Mouse (Mus musculus) heart, embryonic 13.5 days (tissue): ENCODE results near the gene Erf. TPM values are rescaled to one million over a fixed set of nuclear protein-coding genes. Genes with fewer than 3 reads are reported as not detected.
A peak's percentile ranks its signal among the peaks of the same experiment; 100 is the strongest.

ENCODE experiments used
- ATAC-seq: fragments of 200-750 bp; cut with Nextera tagmentation; 2 replicates; pipeline ENCODE4 v1.8.0; 2017; ENCODE audit warnings: moderate TSS enrichment; ENCODE audit not compliant: insufficient number of reproducible peaks, low FRiP score, low TSS enrichment; ENCODE audit errors: extremely low read depth
- H3K27ac ChIP-seq: fragments of 300-500 bp; sonication (generic); replicated peaks from 2 replicates; pipeline ENCODE4 v1.5.1; 2015; ENCODE audit warnings: moderate library complexity, mild to moderate bottlenecking, inconsistent platforms
- H3K27me3 ChIP-seq: fragments of 300-500 bp; sonication (generic); replicated peaks from 2 replicates; pipeline ENCODE4 v1.6.1; 2015; ENCODE audit warnings: mild to moderate bottlenecking, inconsistent platforms
- H3K36me3 ChIP-seq: fragments of 300-500 bp; sonication (generic); 2 replicates; pipeline ENCODE4 v1.6.1; 2015; ENCODE audit warnings: mild to moderate bottlenecking, inconsistent platforms
- H3K4me1 ChIP-seq: fragments of 300-500 bp; sonication (generic); 2 replicates; pipeline ENCODE4 v1.6.1; 2015; ENCODE audit warnings: inconsistent platforms
- H3K4me2 ChIP-seq: fragments of 300-500 bp; sonication (generic); 2 replicates; pipeline ENCODE4 v1.6.1; 2015; ENCODE audit warnings: inconsistent platforms, mild to moderate bottlenecking, moderate library complexity
- H3K4me3 ChIP-seq: fragments of 300-500 bp; sonication (generic); 2 replicates; pipeline ENCODE4 v1.5.1; 2015; ENCODE audit warnings: moderate library complexity, mild to moderate bottlenecking, inconsistent platforms
- H3K9ac ChIP-seq: fragments of 300-500 bp; sonication (generic); 2 replicates; pipeline ENCODE4 v1.6.1; 2015; ENCODE audit warnings: inconsistent platforms, mild to moderate bottlenecking, moderate library complexity
- H3K9me3 ChIP-seq: fragments of 300-500 bp; sonication (generic); 2 replicates; pipeline ENCODE4 v1.6.1; 2016; ENCODE audit warnings: inconsistent platforms
- WGBS: fragments of 180-500 bp; shearing (Covaris S2); methylation state at CpG from one replicate; pipeline ENCODE4 v1.1.7; 2015; ENCODE audit warnings: mixed read lengths; 5-methylcytosine and 5-hydroxymethylcytosine counted together
- polyA plus RNA-seq: library from polyadenylated mRNA; unstranded; fragments of >200 nt; fragmentation: Nextera tagmentation; extraction: Ambion mirVana; gene quantifications from 2 replicates; pipeline ENCODE4 v1.2.1, GENCODE M21; 2015

The Erf gene
- polyA plus RNA-seq, 1 experiment from 2014 or later = 11.2 TPM

- no peaks in the 10 kb centered on the region for H3K27me3 ChIP-seq
- peak overlapping the region; percentile 91 for H3K9ac ChIP-seq
- peaks cover 74% of the 10 kb centered on the region for H3K4me1 ChIP-seq
- H3K9me3 ChIP-seq = no peaks in the 10 kb centered on the region
- H3K4me2 ChIP-seq = peak overlapping the region; percentile 92
- peak overlapping the region; percentile 69 for H3K4me3 ChIP-seq
- WGBS = under 1% methylated on average over 6 of the region's 6 CpGs
- ATAC-seq = peak; percentile 10
- peak overlapping the region; percentile 100 for H3K27ac ChIP-seq
- H3K36me3 ChIP-seq = peaks cover 9% of the 10 kb centered on the region
These were observed 29.6 kb upstream of the Erf start for GRCm38 (mm10) chr7:25279861-25280791.

DNA sequence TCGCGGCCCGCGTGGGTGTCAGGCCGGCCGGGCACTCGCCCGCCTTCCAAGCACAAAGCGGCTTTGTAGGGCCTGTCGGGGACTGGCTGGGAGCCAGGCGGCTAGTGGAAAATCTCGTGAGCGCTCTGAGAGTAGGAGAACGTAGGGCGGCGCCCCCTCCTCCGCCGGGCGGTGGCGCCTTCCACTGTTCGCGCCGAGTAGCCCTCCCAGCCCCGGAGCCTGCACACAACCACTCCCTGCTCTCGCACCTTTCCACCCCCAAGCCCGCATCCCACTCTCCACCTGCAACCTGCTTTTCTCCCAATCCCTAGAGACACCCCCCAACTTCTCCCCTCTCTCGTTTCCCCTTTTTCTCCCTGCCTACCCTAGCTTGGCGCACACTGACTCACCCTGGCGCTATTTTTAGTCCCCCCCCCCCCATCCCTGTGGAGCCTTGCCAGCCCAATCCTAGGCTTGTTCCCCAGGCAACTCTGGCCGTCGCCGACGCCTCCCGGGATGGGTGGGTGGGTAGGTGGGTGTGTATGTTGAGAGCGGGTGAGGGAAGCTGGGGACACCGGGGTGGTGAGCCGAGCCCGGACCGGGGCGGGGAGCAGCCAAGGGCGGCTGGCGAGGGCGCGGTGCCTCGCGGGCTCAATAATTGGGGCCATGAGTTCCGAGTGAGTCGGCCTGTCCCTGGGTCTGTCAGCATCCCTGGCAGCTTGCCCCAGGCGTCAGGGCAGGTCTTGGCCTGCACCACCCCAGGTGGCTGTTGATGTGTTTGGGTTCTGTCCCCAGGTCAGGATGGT is 28.7 kb upstream of the Erf start:
- Histone ChIP-seq H3K9me3 (no peaks in the 10 kb centered on the region), H3K27ac (peak overlapping the region; percentile 100), H3K4me1 (peaks cover 74% of the 10 kb centered on the region), H3K4me3 (peak overlapping the region; percentile 69), H3K4me2 (peak overlapping the region; percentile 92), H3K9ac (peak overlapping the region; percentile 91), H3K36me3 (peaks cover 9% of the 10 kb centered on the region), H3K27me3 (no peaks in the 10 kb centered on the region)
- peak; percentile 6; the same call in 1 of the 2 replicates for ATAC-seq
- WGBS = under 1% methylated on average over 42 of the region's 49 CpGs

DNA sequence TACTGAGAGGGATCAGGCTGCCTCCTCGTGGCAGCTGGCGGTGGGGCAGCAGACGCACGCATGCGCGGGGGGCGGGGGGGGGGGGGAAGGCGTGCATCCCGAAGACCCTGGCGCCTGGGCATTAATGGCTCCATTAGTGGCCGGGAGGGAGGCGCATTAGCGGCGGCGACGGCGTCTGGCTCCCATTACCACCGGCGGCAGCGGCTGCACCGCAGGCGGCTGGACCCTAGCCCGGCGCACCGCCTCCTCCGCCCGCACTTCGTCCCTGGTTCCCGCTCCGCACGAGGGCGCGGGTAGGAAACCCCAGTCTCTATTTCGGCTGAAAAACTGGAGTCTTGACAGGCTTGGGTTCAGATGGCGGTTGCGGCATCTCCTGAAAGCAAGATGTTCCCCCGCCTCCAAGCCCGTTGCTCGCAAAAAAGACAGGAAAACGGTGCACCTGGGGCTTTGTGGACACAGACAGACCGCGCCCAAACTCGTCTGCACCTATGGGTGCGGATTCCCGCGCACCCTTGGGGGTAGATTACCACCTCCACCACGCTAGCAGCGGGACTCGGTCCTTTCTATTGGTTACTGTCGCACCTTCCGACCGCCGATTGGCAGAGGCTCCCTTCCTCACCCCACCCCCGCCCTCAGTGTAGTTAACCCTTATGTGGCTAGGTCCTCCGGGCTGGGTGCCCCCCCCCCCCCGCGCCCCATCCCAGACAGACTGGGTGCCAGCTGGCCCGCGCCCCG is 27.9 kb upstream of the Erf start:
- Histone ChIP-seq H3K27me3 (no peaks in the 10 kb centered on the region), H3K27ac (peak overlapping the region; percentile 100), H3K4me2 (peak overlapping the region; percentile 92), H3K4me1 (peaks cover 74% of the 10 kb centered on the region), H3K9ac (peak overlapping the region; percentile 91), H3K4me3 (peak overlapping the region; percentile 69), H3K9me3 (no peaks in the 10 kb centered on the region), H3K36me3 (peaks cover 15% of the 10 kb centered on the region)
- 0 out of 2 replicates have a peak, but pooled peaks have one; percentile 3 for ATAC-seq
- WGBS = under 1% methylated on average over 50 of the region's 60 CpGs

GRCm38 (mm10) chr7:25277998-25278340 is 27.4 kb upstream of the Erf start:
- ATAC-seq = no peak
- 8% methylated on average over 4 of the region's 4 CpGs for WGBS

GRCm38 (mm10) chr7:25277405-25277804 is 26.8 kb upstream of the Erf start:
- H3K4me2 ChIP-seq = peak overlapping the region; percentile 92
- H3K27me3 ChIP-seq = no peaks in the 10 kb centered on the region
- 88% methylated on average over 4 of the region's 4 CpGs for WGBS
- H3K27ac ChIP-seq = peak overlapping the region; percentile 100
- peaks cover 26% of the 10 kb centered on the region for H3K36me3 ChIP-seq
- no peaks in the 10 kb centered on the region for H3K9me3 ChIP-seq
- H3K4me1 ChIP-seq = peaks cover 79% of the 10 kb centered on the region
- H3K9ac ChIP-seq = peak overlapping the region; percentile 91
- no peak for ATAC-seq
- peak overlapping the region; percentile 69 for H3K4me3 ChIP-seq

More at GRCm38 (mm10) chr7:25277998-25278340, 27.4 kb upstream of the Erf start:
- peaks cover 74% of the 10 kb centered on the region for H3K4me1 ChIP-seq
- H3K27me3 ChIP-seq = no peaks in the 10 kb centered on the region
- H3K9me3 ChIP-seq = no peaks in the 10 kb centered on the region
- peak overlapping the region; percentile 100 for H3K27ac ChIP-seq
- peaks cover 20% of the 10 kb centered on the region for H3K36me3 ChIP-seq
- peak overlapping the region; percentile 69 for H3K4me3 ChIP-seq
- peak overlapping the region; percentile 91 for H3K9ac ChIP-seq
- peak overlapping the region; percentile 92 for H3K4me2 ChIP-seq

- H3K4me1 ChIP-seq = peaks cover 76% of the 10 kb centered on the region
- no peaks in the 10 kb centered on the region for H3K27me3 ChIP-seq
- WGBS = 42% methylated on average over 9 of the region's 9 CpGs
- H3K9me3 ChIP-seq = no peaks in the 10 kb centered on the region
- peaks cover 42% of the 10 kb centered on the region for H3K36me3 ChIP-seq
- no peak for ATAC-seq
- peak overlapping the region; percentile 0; the same call in 1 of the 2 replicates for H3K4me3 ChIP-seq
- peak overlapping the region; percentile 43 for H3K4me2 ChIP-seq
- H3K27ac ChIP-seq = peak overlapping the region; percentile 100
- H3K9ac ChIP-seq = peak overlapping the region; percentile 91
These were observed 25.2 kb upstream of the Erf start for GRCm38 (mm10) chr7:25275555-25276298.

GRCm38 (mm10) chr7:25274996-25275395 is 24.4 kb upstream of the Erf start:
- Histone ChIP-seq H3K9ac (peak overlapping the region; percentile 91), H3K4me2 (no peak overlapping the region), H3K4me3 (no peak overlapping the region), H3K36me3 (peaks cover 46% of the 10 kb centered on the region), H3K9me3 (no peaks in the 10 kb centered on the region), H3K4me1 (peaks cover 76% of the 10 kb centered on the region), H3K27ac (peak overlapping the region; percentile 100), H3K27me3 (no peaks in the 10 kb centered on the region)
- no peak for ATAC-seq
- WGBS = 88% methylated on average over 3 of the region's 3 CpGs

DNA sequence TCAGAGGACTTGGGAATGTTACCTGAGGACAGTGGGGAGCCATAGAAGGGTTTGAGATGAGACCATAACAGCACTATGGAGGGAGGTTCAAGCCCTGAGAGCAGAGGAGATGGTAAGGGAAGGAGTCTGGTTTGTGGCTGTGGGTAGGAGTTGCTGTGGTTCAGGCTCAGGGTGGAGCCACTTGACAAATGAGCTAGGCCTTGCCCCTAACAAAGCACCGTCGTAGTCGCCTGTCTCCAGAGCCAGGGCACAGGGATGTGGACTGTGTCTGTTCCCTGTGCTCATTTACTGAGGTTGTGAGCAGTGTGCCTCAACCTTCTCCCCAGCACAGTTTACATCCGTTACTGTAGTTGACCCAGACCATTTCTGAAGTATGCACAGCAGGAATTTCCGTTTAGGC is 24.0 kb upstream of the Erf start:
- no peaks in the 10 kb centered on the region for H3K9me3 ChIP-seq
- peaks cover 76% of the 10 kb centered on the region for H3K4me1 ChIP-seq
- no peak for ATAC-seq
- H3K36me3 ChIP-seq = peaks cover 46% of the 10 kb centered on the region
- H3K4me2 ChIP-seq = no peak overlapping the region
- peak overlapping the region; percentile 91 for H3K9ac ChIP-seq
- no peaks in the 10 kb centered on the region for H3K27me3 ChIP-seq
- no peak overlapping the region for H3K4me3 ChIP-seq
- 53% methylated on average over 5 of the region's 5 CpGs for WGBS
- peak overlapping the region; percentile 100 for H3K27ac ChIP-seq

GRCm38 (mm10) chr7:25273259-25274241 is 23.0 kb upstream of the Erf start:
- WGBS = 76% methylated on average over 22 of the region's 22 CpGs
- H3K4me1 ChIP-seq = peaks cover 84% of the 10 kb centered on the region

More at GRCm38 (mm10) chr7:25273259-25274241, 23.0 kb upstream of the Erf start:
- Histone ChIP-seq H3K9ac (peak overlapping the region; percentile 91), H3K9me3 (no peaks in the 10 kb centered on the region), H3K4me2 (peak overlapping the region; percentile 18; the same call in 1 of the 2 replicates), H3K4me3 (no peak overlapping the region), H3K27me3 (no peaks in the 10 kb centered on the region), H3K27ac (peak overlapping the region; percentile 17; the same call in 1 of the 2 replicates), H3K36me3 (peaks cover 46% of the 10 kb centered on the region)
- no peak for ATAC-seq
